Mouse (Mus musculus): ENCODE data around the gene Acsl1. TPM values are rescaled to one million over a fixed set of nuclear protein-coding genes. Genes with fewer than 3 reads are reported as not detected.

The Acsl1 gene
- total and polyA plus RNA-seq, 3 experiments = 26.2 to 33.9 TPM; not detected in 1

DNA sequence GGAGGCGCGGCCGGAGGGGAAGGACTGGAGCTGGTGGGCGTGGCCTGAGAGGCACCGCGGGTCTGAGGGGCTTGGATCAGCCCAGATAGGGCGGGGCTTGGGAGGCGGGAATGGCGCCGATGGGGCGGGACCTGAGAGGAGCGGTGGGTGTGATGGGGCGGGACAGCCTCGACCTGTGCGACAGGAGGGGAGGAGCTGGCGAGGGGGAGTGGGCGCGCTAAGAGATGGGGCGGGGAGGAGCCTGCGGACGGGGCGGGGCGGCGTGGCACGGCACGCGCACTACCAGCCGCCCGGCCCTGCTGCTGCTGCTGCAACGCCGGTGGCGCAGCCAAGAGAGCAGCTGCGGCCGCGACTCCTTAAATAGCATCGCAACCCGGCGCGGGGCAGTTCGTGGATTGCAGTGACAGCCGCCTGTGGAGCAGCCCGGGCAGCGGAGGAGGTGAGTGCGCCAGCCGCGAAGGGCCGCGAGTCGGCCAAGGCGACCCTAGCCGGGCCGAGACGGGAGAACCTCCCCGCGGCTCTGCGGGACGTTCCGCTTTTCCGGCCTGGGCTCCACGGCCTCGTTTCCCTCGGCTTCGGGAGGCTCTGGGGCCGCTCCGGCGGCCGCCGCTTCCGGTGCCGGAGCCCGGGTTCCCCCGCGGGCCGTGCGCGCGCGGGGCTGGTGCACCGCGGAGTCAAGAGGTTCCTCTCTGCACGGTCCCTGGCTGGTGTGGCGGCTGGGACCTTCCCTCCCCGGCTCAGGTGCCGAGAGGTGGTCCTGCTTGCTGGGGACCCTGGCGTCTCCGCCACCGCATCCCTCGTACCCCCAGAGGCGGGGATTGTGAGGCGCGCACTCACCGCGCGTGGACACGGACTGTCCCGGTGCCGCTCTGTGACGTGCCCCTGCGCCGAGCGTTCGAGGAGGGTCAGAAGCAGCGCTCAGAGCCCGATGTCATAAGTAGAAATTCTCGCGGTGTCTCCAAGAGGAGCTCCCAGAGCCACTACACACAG is at the start of gene Acsl1 (continued):
- peak; percentile 95; the same call in 1 of the 2 replicates for TF ChIP-seq UBTF (IDR thresholded peaks at IDR 0.05; ENCODE audit: borderline replicate concordance, insufficient read depth, low read depth, low read length)
- 0 out of 2 replicates have a peak, but pooled peaks have one; percentile 29 for TF ChIP-seq NRF1 (IDR thresholded peaks at IDR 0.05; ENCODE audit: insufficient read depth, low read depth, low read length, poor library complexity, severe bottlenecking)
- TF ChIP-seq JUND (IDR thresholded peaks at IDR 0.05; ENCODE audit: low read depth, low read length) = no peak
- TF ChIP-seq ZMIZ1 (IDR thresholded peaks at IDR 0.05; ENCODE audit: low read depth, low read length) = peak; percentile 88

DNA sequence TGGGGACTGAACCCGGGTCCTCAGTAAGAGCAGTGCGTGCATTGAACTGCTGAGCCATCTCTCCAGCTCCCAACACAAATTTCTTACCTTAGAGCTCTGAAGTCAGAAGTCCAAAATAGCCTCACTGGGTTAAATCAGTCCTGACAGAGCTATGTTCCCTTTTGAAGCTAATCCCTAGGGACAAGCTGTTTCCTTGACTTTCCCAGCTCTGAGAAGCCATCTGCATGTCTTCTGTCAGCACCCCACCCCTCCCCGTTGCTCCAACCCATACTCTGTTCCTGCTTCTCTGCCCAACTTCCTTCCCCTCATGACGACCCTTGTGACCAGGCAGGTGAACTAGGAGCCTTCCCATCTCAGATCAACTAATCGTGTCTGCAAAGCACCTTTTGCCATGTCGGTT is 49.3 kb upstream of the Acsl1 start:
- Histone ChIP-seq H3K79me2 (ENCODE audit: control insufficient read depth, insufficient read depth, low read length, poor library complexity) (no peaks in the 10 kb centered on the region), H3K4me1 (ENCODE audit: control insufficient read depth in 1 of 2, insufficient read depth in 2 of 2, low read length in 2 of 2) (no peaks in the 10 kb centered on the region), H3K36me3 (ENCODE audit: control insufficient read depth in 1 of 2, insufficient read depth in 2 of 2, low read length in 2 of 2) (no peaks in the 10 kb centered on the region), H3K9ac (ENCODE audit: control insufficient read depth, low read depth, low read length, poor library complexity, severe bottlenecking) (no peak overlapping the region), H3K4me3 (ENCODE audit: control insufficient read depth in 1 of 2, insufficient read depth in 1 of 2, low read depth in 2 of 2, low read length in 2 of 2) (no peak overlapping the region), H3K27ac (ENCODE audit: control insufficient read depth, low read depth, low read length) (no peak overlapping the region), H3K27me3 (ENCODE audit: control insufficient read depth in 1 of 2, insufficient read depth in 2 of 2, low read length in 2 of 2) (peaks cover 0 to 7% of the 10 kb centered on the region in 2 experiments; a peak in 2 of 4 replicates), H3K9me3 (replicated peaks; ENCODE audit: insufficient read depth, low read length) (no peaks in the 10 kb centered on the region)
- TF ChIP-seq POLR2A (IDR thresholded peaks at IDR 0.05; ENCODE audit: control insufficient read depth in 1 of 2, insufficient read depth in 1 of 2, low read depth in 1 of 2, low read length in 2 of 2, poor library complexity in 1 of 2) (no peak), ZKSCAN1 (IDR thresholded peaks at IDR 0.05; ENCODE audit: low read depth, low read length) (no peak), UBTF (IDR thresholded peaks at IDR 0.05; ENCODE audit: borderline replicate concordance, insufficient read depth, low read depth, low read length) (no peak), MYC (IDR thresholded peaks at IDR 0.05; ENCODE audit: low read depth, low read length) (no peak), MAX (IDR thresholded peaks at IDR 0.05; ENCODE audit: low read length) (no peak), TAL1 (IDR thresholded peaks at IDR 0.05; ENCODE audit: low read length) (no peak), USF1 (IDR thresholded peaks at IDR 0.05; ENCODE audit: low read depth, low read length) (no peak), CHD2 (IDR thresholded peaks at IDR 0.05; ENCODE audit: low read length) (no peak), POLR2AphosphoS2 (IDR thresholded peaks at IDR 0.05; ENCODE audit: low read length) (no peak), E2F4 (IDR thresholded peaks at IDR 0.05; ENCODE audit: borderline replicate concordance, low read depth, low read length) (no peak)
- no peak for DNase-seq (ENCODE audit: low read depth, low spot score)

DNA sequence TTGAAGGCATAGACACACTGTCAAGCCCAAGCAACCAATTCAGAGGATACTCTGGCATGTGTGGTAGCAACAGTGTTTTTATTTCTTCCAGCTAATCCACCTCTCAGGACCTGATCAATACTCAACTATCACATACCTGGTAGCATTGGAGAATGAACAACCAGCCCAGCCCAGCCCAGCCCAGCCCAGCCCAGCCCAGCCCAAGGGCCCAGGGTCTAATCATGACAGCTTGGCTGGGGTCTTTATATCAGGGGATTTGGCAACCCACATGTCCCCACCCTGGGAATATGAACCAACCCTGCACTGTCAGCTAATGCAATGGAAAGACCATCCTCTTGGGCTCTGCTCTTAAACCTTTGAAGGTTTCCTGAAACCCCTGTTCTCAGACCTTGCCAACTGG is 42.9 kb upstream of the Acsl1 start:
- Histone ChIP-seq H3K9ac (ENCODE audit: control insufficient read depth, low read depth, low read length, poor library complexity, severe bottlenecking) (no peak overlapping the region), H3K36me3 (ENCODE audit: control insufficient read depth in 1 of 2, insufficient read depth in 2 of 2, low read length in 2 of 2) (no peaks in the 10 kb centered on the region), H3K4me1 (ENCODE audit: control insufficient read depth in 1 of 2, insufficient read depth in 2 of 2, low read length in 2 of 2) (no peaks in the 10 kb centered on the region), H3K79me2 (ENCODE audit: control insufficient read depth, insufficient read depth, low read length, poor library complexity) (no peaks in the 10 kb centered on the region), H3K27me3 (ENCODE audit: control insufficient read depth in 1 of 2, insufficient read depth in 2 of 2, low read length in 2 of 2) (peaks cover 0 to 2% of the 10 kb centered on the region in 2 experiments; a peak in 1 of 4 replicates), H3K27ac (ENCODE audit: control insufficient read depth, low read depth, low read length) (no peak overlapping the region), H3K9me3 (replicated peaks; ENCODE audit: insufficient read depth, low read length) (no peaks in the 10 kb centered on the region), H3K4me3 (ENCODE audit: control insufficient read depth in 1 of 2, insufficient read depth in 1 of 2, low read depth in 2 of 2, low read length in 2 of 2) (no peak overlapping the region)
- no peak for DNase-seq (ENCODE audit: low read depth, low spot score)
- TF ChIP-seq POLR2AphosphoS5 (IDR thresholded peaks at IDR 0.05; ENCODE audit: borderline replicate concordance, low read depth, low read length) = no peak
- TF ChIP-seq CTCF (IDR thresholded peaks at IDR 0.05 in 2 of 3, conservative IDR thresholded peaks at IDR 0.05 in 1 of 3; ENCODE audit: control insufficient read depth in 1 of 3, insufficient read depth in 1 of 3, low read depth in 2 of 3, low read length in 3 of 3, poor library complexity in 1 of 3, severe bottlenecking in 1 of 3) = no peak
- TF ChIP-seq NELFE (IDR thresholded peaks at IDR 0.05; ENCODE audit: low read depth, low read length) = no peak
